Mouse (Mus musculus) intestine, embryonic 14.5 days (tissue): ENCODE results near the gene Tlx2. TPM values are rescaled to one million over a fixed set of nuclear protein-coding genes. Genes with fewer than 3 reads are reported as not detected.

Experiments
- microRNA counts: library from miRNA; unstranded; fragments of <30 nt; microRNA quantifications from one replicate; lab custom pipeline; 2016
- microRNA-seq: library from miRNA; unstranded; fragments of <30 nt; microRNA quantifications from one replicate; pipeline ENCODE4, GENCODE M21; 2016
- polyA plus RNA-seq: library from polyadenylated mRNA; unstranded; fragments of >200 nt; fragmentation: Nextera tagmentation; extraction: Ambion mirVana; gene quantifications from 2 replicates; pipeline ENCODE4 v1.2.1, GENCODE M21; 2014

Tlx2 gene
- polyA plus RNA-seq, 1 experiment from 2014 or later, result 36.4 TPM

MicroRNAs within 50 kb of the gene (microRNA counts, 519-probe panel; counts per million panel counts)
- not detected for microRNA mmu-miR-3470a+mmu-miR-3470b (lab: Ali Mortazavi, UCI)

Small RNAs within 50 kb of the gene (microRNA-seq; reads per million reads assigned to microRNA genes)
- gene Mir3470a, result not detected
- gene Mir7040, result 0.34 reads per million

Other genes with a start within 250 kb of the Tlx2 start
- 1.5 and 1.6 TPM in 2 replicates for gene Sema4f, start 130.5 kb downstream of the Tlx2 start, polyA plus RNA-seq
- gene M1ap, start 123.4 kb downstream of the Tlx2 start, polyA plus RNA-seq, result 0.17 and 0.47 TPM in 2 replicates
- 7.6 and 9.1 TPM in 2 replicates for gene Dok1, start 36.8 kb downstream of the Tlx2 start, polyA plus RNA-seq
- gene Loxl3, start 36.1 kb downstream of the Tlx2 start, polyA plus RNA-seq, result 13.6 and 14.4 TPM in 2 replicates
- gene Aup1, start 15.8 kb downstream of the Tlx2 start, polyA plus RNA-seq, result 158 and 167 TPM in 2 replicates
- gene Htra2, start 15.0 kb downstream of the Tlx2 start, polyA plus RNA-seq, result 42.6 and 45.9 TPM in 2 replicates
- gene Dqx1, start 12.4 kb downstream of the Tlx2 start, polyA plus RNA-seq, result 7.7 and 8.2 TPM in 2 replicates
- 45.5 and 46.9 TPM in 2 replicates for gene Pcgf1, start 7.6 kb upstream of the Tlx2 start, polyA plus RNA-seq
- 1.1 and 1.4 TPM in 2 replicates for gene Lbx2, start 16.1 kb upstream of the Tlx2 start, polyA plus RNA-seq
- 2.0 and 2.9 TPM in 2 replicates for gene Ccdc142, start 31.3 kb upstream of the Tlx2 start, polyA plus RNA-seq
- 2.1 and 2.6 TPM in 2 replicates for gene Gm42688, start 31.3 kb upstream of the Tlx2 start, polyA plus RNA-seq
- gene Mrpl53, start 38.7 kb upstream of the Tlx2 start, polyA plus RNA-seq, result 132 and 136 TPM in 2 replicates
- gene Mogs, start 45.2 kb upstream of the Tlx2 start, polyA plus RNA-seq, result 39.7 and 60.0 TPM in 2 replicates
- gene Wbp1, start 51.3 kb upstream of the Tlx2 start, polyA plus RNA-seq, result 83.8 and 91.2 TPM in 2 replicates
- 13.4 and 13.8 TPM in 2 replicates for gene Ino80b, start 55.1 kb upstream of the Tlx2 start, polyA plus RNA-seq
- 16.9 and 17.6 TPM in 2 replicates for gene Rtkn, start 65.2 kb upstream of the Tlx2 start, polyA plus RNA-seq
- 4.3 and 6.4 TPM in 2 replicates for gene Wdr54, start 86.1 kb upstream of the Tlx2 start, polyA plus RNA-seq
- gene 1700003E16Rik, start 86.1 kb upstream of the Tlx2 start, polyA plus RNA-seq, result 0.47 and 0.83 TPM in 2 replicates
- gene Dctn1, start 95.6 kb upstream of the Tlx2 start, polyA plus RNA-seq, result 75.3 and 76.0 TPM in 2 replicates
- gene Slc4a5, start 149.5 kb upstream of the Tlx2 start, polyA plus RNA-seq, result 0.17 and 0.46 TPM in 2 replicates